Comparison of ENCODE assay signal across 9 mouse cellular contexts in genomic region chr4:43972137-43972591, GRCm38 (mm10). TPM values are rescaled to one million over a fixed set of nuclear protein-coding genes. Genes with fewer than 3 reads are reported as not detected.
DNase-seq lines count a peak whose midpoint lies in the region; ATAC-seq and TF ChIP-seq lines count a peak whose summit lies in the region.
"Had no signal": no experiment of that assay in that cellular context is flagged by ENCODE, and none has a peak within 500 bp of the region (broad histone marks: within the 10 kb centered on the region; RNA-seq: fewer than 3 reads in every experiment).

No protein-coding gene starts in this region.

- TF ChIP-seq CTCF in Patski (IDR thresholded peaks at IDR 0.05), result no peak
- TF ChIP-seq CTCF in intestine, postnatal 0 days (IDR thresholded peaks at IDR 0.05; ENCODE audit: low read depth), result no peak

- peak; percentile 75 for ATAC-seq in Patski
- ATAC-seq in forebrain, embryonic 12.5 days (ENCODE audit: low FRiP score), result peak; percentile 52; the same call in 1 of the 2 replicates
- peak; percentile 54 for ATAC-seq in intestine, postnatal 0 days
- ATAC-seq in lung, embryonic 16.5 days (ENCODE audit: low read depth), result peak; percentile 86

- H3K4me3 ChIP-seq in forebrain, embryonic 12.5 days (replicated peaks), result no peak overlapping the region
- no peak overlapping the region for H3K4me3 ChIP-seq in intestine, postnatal 0 days (ENCODE audit: low read depth, low read length)
- H3K4me3 ChIP-seq in lung, embryonic 16.5 days (ENCODE audit: low read length), result no peak overlapping the region; the same call in 1 of the 2 replicates

- WGBS in forebrain, embryonic 12.5 days, result 9% methylated on average over 8 of the region's 8 CpGs
- 4% methylated on average over 8 of the region's 8 CpGs for WGBS in intestine, postnatal 0 days
- 3% methylated on average over 8 of the region's 8 CpGs for WGBS in lung, embryonic 16.5 days

- no peaks in the 10 kb centered on the region for H3K9me3 ChIP-seq in forebrain, embryonic 12.5 days
- no peaks in the 10 kb centered on the region for H3K9me3 ChIP-seq in intestine, postnatal 0 days (ENCODE audit: control insufficient read depth)
- H3K9me3 ChIP-seq in lung, embryonic 16.5 days (ENCODE audit: control insufficient read depth, low read length), result no peaks in the 10 kb centered on the region

- peak overlapping the region; percentile 61 for H3K27ac ChIP-seq in forebrain, embryonic 12.5 days
- H3K27ac ChIP-seq in intestine, postnatal 0 days (ENCODE audit: low read depth, low read length), result peak overlapping the region; percentile 35; the same call in 1 of the 2 replicates
- H3K27ac ChIP-seq in lung, embryonic 16.5 days (ENCODE audit: low read length), result peak overlapping the region; percentile 88

- POLR2A ChIA-PET in Patski (lab: Charles Lee), result no interaction called here

- no peak overlapping the region for H3K9ac ChIP-seq in forebrain, embryonic 12.5 days
- no peak overlapping the region for H3K9ac ChIP-seq in intestine, postnatal 0 days (ENCODE audit: low read depth, low read length)
- H3K9ac ChIP-seq in lung, embryonic 16.5 days (ENCODE audit: low read length), result peak overlapping the region; percentile 49

- H3K4me1 ChIP-seq in forebrain, embryonic 12.5 days, result peaks cover 34% of the 10 kb centered on the region
- 0 out of 2 replicates have a peak, but pooled peaks cover 3% of the 10 kb centered on the region for H3K4me1 ChIP-seq in intestine, postnatal 0 days (replicated peaks; ENCODE audit: control insufficient read depth, insufficient read depth, low read length)
- peaks cover 15% of the 10 kb centered on the region for H3K4me1 ChIP-seq in lung, embryonic 16.5 days (replicated peaks; ENCODE audit: control insufficient read depth, insufficient read depth, low read length)

- peaks cover 6% of the 10 kb centered on the region for H3K36me3 ChIP-seq in forebrain, embryonic 12.5 days (replicated peaks)
- no peaks in the 10 kb centered on the region for H3K36me3 ChIP-seq in intestine, postnatal 0 days (ENCODE audit: control insufficient read depth, insufficient read depth)
- H3K36me3 ChIP-seq in lung, embryonic 16.5 days (ENCODE audit: control insufficient read depth, insufficient read depth, low read length), result no peaks in the 10 kb centered on the region

- CTCF ChIA-PET in Patski (lab: Charles Lee), result interaction anchor here (2.1 kb wide), 1 partner anchor 46 kb away, joined by 8 read pairs; no protein-coding TSS in a partner anchor

- peak overlapping the region; percentile 8; the same call in 1 of the 2 replicates for H3K4me2 ChIP-seq in forebrain, embryonic 12.5 days
- H3K4me2 ChIP-seq in intestine, postnatal 0 days (replicated peaks; ENCODE audit: low read depth), result no peak overlapping the region
- peak overlapping the region; percentile 48 for H3K4me2 ChIP-seq in lung, embryonic 16.5 days (ENCODE audit: low read depth, low read length)

- in situ Hi-C loops in Patski (cut with MboI; ENCODE audit: low pct_unique_long_range_greater_than_20kb), result no loop called here

- DNase-seq in B cell, adult 2 months, result peak; percentile 71 to 77
- DNase-seq in Patski (ENCODE audit: low read depth, low spot score), result peak; percentile 93
- DNase-seq in retina, postnatal 1 day, result peak; percentile 64
- no peak for DNase-seq in layer of hippocampus, postnatal 25 days (ENCODE audit: extremely low spot score in 1 of 2, low spot score in 1 of 2)
- DNase-seq in layer of hippocampus, postnatal 36 days, result no peak

- no peaks in the 10 kb centered on the region for H3K27me3 ChIP-seq in Patski
- H3K27me3 ChIP-seq in forebrain, embryonic 12.5 days, result peaks cover 8% of the 10 kb centered on the region; the same call in 1 of the 2 replicates
- H3K27me3 ChIP-seq in intestine, postnatal 0 days (replicated peaks; ENCODE audit: control insufficient read depth, insufficient read depth, low read length), result no peaks in the 10 kb centered on the region
- no peaks in the 10 kb centered on the region for H3K27me3 ChIP-seq in lung, embryonic 16.5 days (ENCODE audit: control insufficient read depth, insufficient read depth, low read depth, low read length)

RNA-seq across cellular contexts. Expression of gene Ccin, which starts 11.1 kb away (rescaled TPM):
- polyA plus RNA-seq in Patski (2021), result 1.2 TPM
- polyA plus RNA-seq in forebrain, embryonic 12.5 days (2016; fragmentation: Nextera tagmentation; extraction: Ambion mirVana), result 0.09 TPM in 1 of 2 replicates, not detected in the other
- polyA plus RNA-seq in intestine, postnatal 0 days (2015; fragmentation: Nextera tagmentation; extraction: Ambion mirVana), result not detected in 2 replicates
- polyA plus RNA-seq in lung, embryonic 16.5 days (2015; fragmentation: Nextera tagmentation; extraction: Ambion mirVana), result not detected in 2 replicates
- not detected for total RNA-seq in layer of hippocampus, postnatal 25 days (2021)
- not detected for total RNA-seq in layer of hippocampus, postnatal 36 days (2021)
- polyA plus RNA-seq: large intestine, adult 2 months had no signal

RNA-seq across cellular contexts. Expression of gene Glipr2, which starts 15.0 kb away (rescaled TPM):
- polyA plus RNA-seq in Patski (2021), result 58.5 TPM
- 56.9 and 61.7 TPM in 2 replicates for polyA plus RNA-seq in forebrain, embryonic 12.5 days (2016; fragmentation: Nextera tagmentation; extraction: Ambion mirVana)
- polyA plus RNA-seq in intestine, postnatal 0 days (2015; fragmentation: Nextera tagmentation; extraction: Ambion mirVana), result 25.2 and 26.8 TPM in 2 replicates
- 57.8 and 59.6 TPM in 2 replicates for polyA plus RNA-seq in lung, embryonic 16.5 days (2015; fragmentation: Nextera tagmentation; extraction: Ambion mirVana)
- 1 to 10 TPM; 2.2 to 3.1 TPM for total RNA-seq in layer of hippocampus, postnatal 25 days (2021)
- 1 to 10 TPM; 2.2 TPM for total RNA-seq in layer of hippocampus, postnatal 36 days (2021)

RNA-seq across cellular contexts. Expression of gene Clta, which starts 32.1 kb away (rescaled TPM):
- 363 TPM for polyA plus RNA-seq in Patski (2021)
- 235 and 238 TPM in 2 replicates for polyA plus RNA-seq in forebrain, embryonic 12.5 days (2016; fragmentation: Nextera tagmentation; extraction: Ambion mirVana)
- 343 and 352 TPM in 2 replicates for polyA plus RNA-seq in intestine, postnatal 0 days (2015; fragmentation: Nextera tagmentation; extraction: Ambion mirVana)
- 186 and 199 TPM in 2 replicates for polyA plus RNA-seq in lung, embryonic 16.5 days (2015; fragmentation: Nextera tagmentation; extraction: Ambion mirVana)
- 100 to 1,000 TPM; 273 to 308 TPM for total RNA-seq in layer of hippocampus, postnatal 25 days (2021)
- 100 to 1,000 TPM; 280 to 304 TPM for total RNA-seq in layer of hippocampus, postnatal 36 days (2021)

Comparison
In these comparisons a context has a peak if more than half of its experiments do, and no peak if none do; other contexts are left out.
1. DNase-seq: peak in B cell, adult 2 months (2 of 2), Patski (single experiment) and retina, postnatal 1 day (single experiment); none in layer of hippocampus, postnatal 25 days (0 of 2) and layer of hippocampus, postnatal 36 days (0 of 2).
2. H3K27ac ChIP-seq: peak in every context shown above with its lines; median percentile 88 in lung, embryonic 16.5 days; 61 in forebrain, embryonic 12.5 days; 35 in intestine, postnatal 0 days.
3. Peak in every context shown above with its lines, with median percentiles within 50 percentile points of each other: ATAC-seq.